Mouse (Mus musculus) liver, adult 2 months (tissue): Measurements from ENCODE around the gene Heatr6. TPM values are rescaled to one million over a fixed set of nuclear protein-coding genes. Genes with fewer than 3 reads are reported as not detected.

Experiments
- DNase-seq: peaks from one replicate; pipeline ENCODE4 v3.0.0-alpha.2; 2011; ENCODE audit warnings: low read depth, low spot score; ENCODE audit errors: extremely low read depth
- H3K27ac ChIP-seq: fragments of 200-500 bp; replicated peaks from 2 replicates; pipeline ENCODE4 v1.5.1; 2012; ENCODE audit warnings: low read depth, mild to moderate bottlenecking, control low read depth, inconsistent platforms, low read length; ENCODE audit not compliant: insufficient read depth
- H3K27me3 ChIP-seq: fragments of 200-500 bp; 2 replicates; pipeline ENCODE4 v1.6.1; 2012; ENCODE audit warnings: mild to moderate bottlenecking, moderate library complexity, low read length, inconsistent platforms; ENCODE audit not compliant: control insufficient read depth, insufficient read depth
- H3K36me3 ChIP-seq: fragments of 200-500 bp; 2 replicates; pipeline ENCODE4 v1.6.1; 2012; ENCODE audit warnings: low read length, inconsistent platforms; ENCODE audit not compliant: control insufficient read depth, insufficient read depth
- H3K4me1 ChIP-seq: fragments of 200-500 bp; 2 replicates; pipeline ENCODE4 v1.6.1; 2011; ENCODE audit warnings: low read length; ENCODE audit not compliant: control insufficient read depth, insufficient read depth
- H3K4me3 ChIP-seq: fragments of 200-500 bp; 2 replicates; pipeline ENCODE4 v1.5.1; 2011; ENCODE audit warnings: low read depth, mild to moderate bottlenecking, control low read depth, low read length, moderate library complexity; ENCODE audit not compliant: insufficient read depth
- H3K79me2 ChIP-seq: fragments of 200-500 bp; 2 replicates; pipeline ENCODE4 v1.6.1; 2012; ENCODE audit warnings: inconsistent platforms, mild to moderate bottlenecking, low read length, moderate library complexity; ENCODE audit not compliant: control insufficient read depth, insufficient read depth
- H3K9ac ChIP-seq: fragments of 200-500 bp; 2 replicates; pipeline ENCODE4 v1.6.1; 2012; ENCODE audit warnings: low read depth, mild to moderate bottlenecking, control low read depth, inconsistent platforms, low read length
- CTCF ChIP-seq: fragments of 200-500 bp; IDR thresholded peaks from 2 replicates; pipeline ENCODE4 v1.5.1; 2011; ENCODE audit warnings: low read depth, low read length, control low read depth
- POLR2A ChIP-seq: fragments of 200-500 bp; IDR thresholded peaks from 2 replicates; pipeline ENCODE4 v1.6.1; 2011; ENCODE audit warnings: low read length, control low read depth; ENCODE audit not compliant: insufficient read depth; ENCODE audit errors: extremely low read depth
- WGBS: fragments of 180-500 bp; shearing (Covaris S2); methylation state at CpG from one replicate; pipeline ENCODE4 v1.1.7; 2018; 5-methylcytosine and 5-hydroxymethylcytosine counted together
- polyA plus RNA-seq: library from polyadenylated mRNA; depleted of rRNA; stranded (reverse); fragments of >200 nt; gene quantifications from 2 replicates; pipeline ENCODE4 v1.2.3, GENCODE M21; 2012
- total RNA-seq: library from RNA; depleted of rRNA; stranded (reverse); fragments of >200 nt; gene quantifications from 2 replicates; pipeline ENCODE4 v1.2.3, GENCODE M21; 2014

Heatr6 gene
- total and polyA plus RNA-seq, 2 experiments = 6.5 to 9.8 TPM

DNA sequence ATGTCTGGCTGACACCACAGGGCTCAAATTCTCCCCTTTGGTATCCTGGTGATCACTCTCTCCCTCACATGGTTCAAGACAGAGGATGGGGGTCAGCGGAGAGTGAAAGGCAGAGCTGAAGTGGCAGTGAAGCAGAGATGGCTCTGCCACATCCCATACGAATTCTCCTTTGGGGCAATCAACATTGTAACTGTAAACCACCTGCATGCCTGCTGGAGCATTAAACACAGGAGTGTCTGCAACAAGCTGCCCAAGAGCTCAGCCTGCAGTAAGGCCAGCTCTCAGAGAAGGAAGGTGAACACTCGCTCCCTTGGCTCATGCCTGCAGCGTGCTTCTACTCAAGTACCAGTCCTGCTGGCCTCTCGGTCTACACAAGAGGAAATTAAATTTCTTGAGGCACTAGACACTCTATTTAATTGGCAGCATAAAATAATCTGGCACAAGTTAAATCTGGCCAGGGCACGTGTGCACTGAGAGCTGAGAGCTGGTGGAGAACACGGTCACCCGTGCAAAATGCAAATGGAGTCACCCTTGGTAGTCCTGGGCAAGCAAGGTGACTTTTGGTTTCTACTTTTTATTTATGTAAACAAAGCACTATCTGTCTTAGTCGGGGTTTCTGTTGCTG lies 10.7 kb upstream of the Heatr6 start:
- H3K4me3 ChIP-seq = no peak overlapping the region
- no peaks in the 10 kb centered on the region for H3K79me2 ChIP-seq
- 53% methylated on average over 9 of the region's 9 CpGs for WGBS
- TF ChIP-seq POLR2A (no peak), CTCF (no peak)
- peaks cover 29% of the 10 kb centered on the region for H3K4me1 ChIP-seq
- no peak overlapping the region for H3K9ac ChIP-seq
- H3K36me3 ChIP-seq = no peaks in the 10 kb centered on the region
- no peaks in the 10 kb centered on the region for H3K27me3 ChIP-seq
- DNase-seq = peak; percentile 31
- peak overlapping the region; percentile 82 for H3K27ac ChIP-seq

DNA sequence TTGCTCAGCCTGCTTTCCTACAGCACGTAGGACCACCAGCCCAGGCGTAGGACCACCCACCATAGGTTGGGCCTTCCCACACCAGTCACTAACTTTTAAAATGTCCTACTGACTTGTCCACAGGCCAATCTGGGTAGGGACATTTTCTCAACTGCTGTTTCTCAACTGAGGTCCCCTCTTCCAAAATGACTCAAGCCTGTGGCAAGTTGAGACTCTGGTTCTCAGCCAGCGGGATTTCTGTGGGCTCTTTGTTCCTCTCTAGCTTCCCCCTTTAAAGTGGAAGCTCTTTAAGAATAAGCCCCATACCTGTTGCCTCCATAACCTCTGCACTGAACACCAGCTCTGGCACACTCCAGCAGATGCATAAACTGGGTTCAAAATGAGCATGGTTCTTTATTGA lies 10.0 kb upstream of the Heatr6 start:
- Histone ChIP-seq H3K4me1 (peaks cover 27% of the 10 kb centered on the region), H3K36me3 (no peaks in the 10 kb centered on the region), H3K4me3 (no peak overlapping the region), H3K27ac (0 out of 2 replicates have a peak overlapping the region, but pooled peaks have one; percentile 25), H3K79me2 (no peaks in the 10 kb centered on the region), H3K9ac (no peak overlapping the region), H3K27me3 (no peaks in the 10 kb centered on the region)
- TF ChIP-seq POLR2A (no peak), CTCF (no peak)
- WGBS = 90% methylated on average over 3 of the region's 3 CpGs
- no peak for DNase-seq

DNA sequence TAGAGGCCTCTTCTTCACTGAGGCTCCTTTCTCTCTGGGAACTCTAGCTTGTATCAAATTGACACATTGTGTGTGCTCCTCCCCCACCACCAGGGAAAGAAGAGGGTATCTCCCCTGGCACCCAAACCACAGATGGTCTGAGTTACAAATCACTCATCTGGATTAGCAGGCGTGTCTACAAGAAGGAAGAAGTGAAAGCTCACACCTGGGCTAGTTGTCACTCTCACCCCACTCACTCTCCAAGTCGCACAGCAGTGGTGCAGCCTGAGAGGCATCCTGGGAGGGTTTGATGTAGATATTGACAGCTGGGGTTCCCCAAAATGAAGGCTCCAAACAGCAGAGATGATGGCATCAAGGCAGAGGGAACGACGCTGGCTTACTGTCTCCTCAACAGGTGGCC lies 7.3 kb upstream of the Heatr6 start:
- H3K27ac ChIP-seq = peak overlapping the region; percentile 93
- H3K27me3 ChIP-seq = no peaks in the 10 kb centered on the region
- H3K4me3 ChIP-seq = no peak overlapping the region
- H3K4me1 ChIP-seq = peaks cover 22% of the 10 kb centered on the region
- TF ChIP-seq CTCF (no peak), POLR2A (no peak)
- no peak overlapping the region for H3K9ac ChIP-seq
- H3K36me3 ChIP-seq = peaks cover 2% of the 10 kb centered on the region; the same call in 1 of the 2 replicates
- no peak for DNase-seq
- no peaks in the 10 kb centered on the region for H3K79me2 ChIP-seq
- WGBS = 95% methylated on average over 4 of the region's 4 CpGs

DNA sequence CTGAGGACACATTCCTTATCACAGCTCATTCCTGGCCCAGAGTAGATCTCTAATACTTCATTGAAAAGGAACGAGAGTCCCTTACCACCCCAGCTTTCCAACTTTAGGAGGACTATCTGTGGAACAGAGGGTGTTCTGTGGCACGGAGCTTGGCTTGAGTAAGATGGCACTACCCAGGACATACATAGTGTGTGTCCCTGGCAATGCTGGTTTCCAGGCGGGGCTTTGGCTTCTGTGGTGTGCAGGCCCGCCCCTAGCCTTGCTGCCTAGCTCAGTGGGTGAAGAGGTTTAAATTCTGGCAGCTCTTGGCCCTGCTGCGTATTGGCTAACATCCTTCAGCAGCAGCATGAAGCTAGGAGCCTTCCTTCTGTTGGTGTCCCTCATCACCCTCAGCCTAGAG lies 6.8 kb upstream of the Heatr6 start, which contains the start of gene Wfdc21:
Gene Wfdc21 (plus strand): TSS at position 260 of the 400 bp plus-strand sequence.
- H3K79me2 ChIP-seq = no peaks in the 10 kb centered on the region
- 0 out of 2 replicates have a peak, but pooled peaks have one; percentile 6 for TF ChIP-seq POLR2A
- TF ChIP-seq CTCF = no peak
- no peaks in the 10 kb centered on the region for H3K27me3 ChIP-seq
- DNase-seq = peak; percentile 86
- H3K27ac ChIP-seq = peak within 1 kb of the TSS; percentile 93
- H3K4me3 ChIP-seq = peak within 1 kb of the TSS; percentile 69
- peaks cover 18% of the 10 kb centered on the region for H3K4me1 ChIP-seq
- 27% methylated on average over 5 of the region's 5 CpGs for WGBS
- H3K9ac ChIP-seq = peak within 1 kb of the TSS; percentile 80
- H3K36me3 ChIP-seq = peaks cover 6% of the 10 kb centered on the region; the same call in 1 of the 2 replicates

DNA sequence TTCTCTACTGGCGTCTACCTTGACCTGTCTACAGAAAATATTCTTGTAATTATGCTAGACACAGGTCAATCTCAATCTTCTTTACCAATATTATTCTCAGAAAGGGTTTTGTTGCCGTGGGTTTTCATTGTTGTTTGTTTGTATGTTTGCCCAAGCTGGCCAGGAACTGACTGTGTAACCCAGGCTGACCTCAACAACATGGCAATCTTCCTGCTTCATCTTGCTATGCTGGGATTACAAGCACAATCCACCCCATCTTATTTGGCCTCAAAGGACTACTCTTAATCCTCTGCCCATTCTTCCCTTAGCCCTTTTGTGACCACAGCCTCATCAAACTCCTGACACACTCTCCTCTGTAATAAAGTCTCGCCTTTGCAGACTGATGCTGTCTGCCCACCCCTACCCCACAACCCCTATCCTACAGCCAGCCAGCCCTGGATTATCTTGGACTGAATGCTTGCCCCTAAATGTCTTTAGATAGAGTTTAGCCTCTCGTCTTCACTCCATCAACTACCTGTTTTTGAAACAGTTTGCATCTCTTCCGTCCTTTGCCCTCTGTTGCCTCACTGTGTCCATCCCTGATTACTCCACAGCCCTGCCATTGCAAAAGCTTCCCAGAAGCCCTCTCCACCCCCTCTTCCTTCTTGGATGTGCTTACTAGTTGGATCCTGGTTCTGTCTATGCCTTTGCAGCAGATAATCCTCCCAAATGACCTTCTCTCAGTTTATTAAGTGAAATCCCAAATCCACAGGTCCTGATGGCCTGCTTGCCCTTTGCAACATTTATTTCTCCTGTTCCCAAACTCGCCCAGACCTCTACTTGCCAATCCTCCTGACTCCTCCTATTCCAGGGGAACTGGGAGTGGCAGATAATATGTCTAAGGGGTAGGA lies 5.9 kb upstream of the Heatr6 start:
- Histone ChIP-seq H3K4me1 (peaks cover 16% of the 10 kb centered on the region), H3K4me3 (peak overlapping the region; percentile 69), H3K36me3 (peaks cover 14% of the 10 kb centered on the region), H3K9ac (peak overlapping the region; percentile 80), H3K27ac (peak overlapping the region; percentile 93), H3K79me2 (no peaks in the 10 kb centered on the region), H3K27me3 (no peaks in the 10 kb centered on the region)
- no peak for TF ChIP-seq CTCF
- TF ChIP-seq POLR2A = no peak
- WGBS = 24% methylated on average over 6 of the region's 6 CpGs
- peak; percentile 97 for DNase-seq
